Mouse (Mus musculus) c-Kit-positive CD71-positive TER-119-positive erythroid progenitor cells, embryonic 14.5 days (primary cell): Measurements from ENCODE around the gene Ms4a3.

Experiments
- DNase-seq: peaks from one replicate; pipeline ENCODE4 v3.0.0-alpha.2; 2013; ENCODE audit warnings: low spot score

The Ms4a3 gene

GRCm38 (mm10) chr19:11589205-11589604 is 51.4 kb downstream of the Ms4a3 start:
- DNase-seq: no peak
